Mouse (Mus musculus): ENCODE measurements around the gene Pla2g2e. TPM values are rescaled to one million over a fixed set of nuclear protein-coding genes. Genes with fewer than 3 reads are reported as not detected.
"Not testable (repeated sequence)": the region's sequence is repeated elsewhere in the genome, so short reads cannot be mapped to it uniquely, and the experiment has no call there.

The Pla2g2e gene
- total RNA-seq, 1 experiment from 2014 or later: not detected

- no peak for ATAC-seq (ENCODE audit: extremely low read depth, insufficient number of reproducible peaks, low FRiP score, poor library complexity, severe bottlenecking)
Observed at GRCm38 (mm10) chr4:138879808-138880207, 2.1 kb downstream of the Pla2g2e start.

- ATAC-seq (ENCODE audit: extremely low read depth, insufficient number of reproducible peaks, low FRiP score, poor library complexity, severe bottlenecking): no peak
Observed at GRCm38 (mm10) chr4:138880811-138881584, 3.3 kb downstream of the Pla2g2e start.

- no peak for ATAC-seq (ENCODE audit: extremely low read depth, insufficient number of reproducible peaks, low FRiP score, poor library complexity, severe bottlenecking)
Observed at GRCm38 (mm10) chr4:138882179-138882578, 4.4 kb downstream of the Pla2g2e start.

- peak; percentile 88 for ATAC-seq (ENCODE audit: extremely low read depth, insufficient number of reproducible peaks, low FRiP score, poor library complexity, severe bottlenecking)
Observed at GRCm38 (mm10) chr4:138884261-138884660, 6.5 kb downstream of the Pla2g2e start.

GRCm38 (mm10) chr4:138889165-138889564 lies 11.4 kb downstream of the Pla2g2e start:
- no peak for ATAC-seq (ENCODE audit: extremely low read depth, insufficient number of reproducible peaks, low FRiP score, poor library complexity, severe bottlenecking)

GRCm38 (mm10) chr4:138889635-138890034 lies 11.9 kb downstream of the Pla2g2e start:
- no peak for ATAC-seq (ENCODE audit: extremely low read depth, insufficient number of reproducible peaks, low FRiP score, poor library complexity, severe bottlenecking)

GRCm38 (mm10) chr4:138892655-138893054 lies 14.9 kb downstream of the Pla2g2e start:
- no peak for ATAC-seq (ENCODE audit: extremely low read depth, insufficient number of reproducible peaks, low FRiP score, poor library complexity, severe bottlenecking)

GRCm38 (mm10) chr4:138893789-138894188 lies 16.0 kb downstream of the Pla2g2e start:
- not testable (repeated sequence) for ATAC-seq (ENCODE audit: extremely low read depth, insufficient number of reproducible peaks, low FRiP score, poor library complexity, severe bottlenecking)

GRCm38 (mm10) chr4:138899361-138899760 lies 21.6 kb downstream of the Pla2g2e start:
- no peak for ATAC-seq (ENCODE audit: extremely low read depth, insufficient number of reproducible peaks, low FRiP score, poor library complexity, severe bottlenecking)

GRCm38 (mm10) chr4:138905624-138906337 lies 28.0 kb downstream of the Pla2g2e start:
- ATAC-seq (ENCODE audit: extremely low read depth, insufficient number of reproducible peaks, low FRiP score, poor library complexity, severe bottlenecking): no peak

GRCm38 (mm10) chr4:138913141-138913787 lies 35.5 kb downstream of the Pla2g2e start:
- no peak for ATAC-seq (ENCODE audit: extremely low read depth, insufficient number of reproducible peaks, low FRiP score, poor library complexity, severe bottlenecking)

GRCm38 (mm10) chr4:138913797-138914196 lies 36.1 kb downstream of the Pla2g2e start, which contains the start of gene Otud3:
Gene Otud3, minus strand, starts transcription at chr4:138913945.
- peak; percentile 98 for ATAC-seq (ENCODE audit: extremely low read depth, insufficient number of reproducible peaks, low FRiP score, poor library complexity, severe bottlenecking)

GRCm38 (mm10) chr4:138917282-138917681 lies 39.5 kb downstream of the Pla2g2e start:
- no peak for ATAC-seq (ENCODE audit: extremely low read depth, insufficient number of reproducible peaks, low FRiP score, poor library complexity, severe bottlenecking)

GRCm38 (mm10) chr4:138921254-138922130 lies 43.8 kb downstream of the Pla2g2e start:
- ATAC-seq (ENCODE audit: extremely low read depth, insufficient number of reproducible peaks, low FRiP score, poor library complexity, severe bottlenecking): no peak

GRCm38 (mm10) chr4:138922131-138922459 lies 44.4 kb downstream of the Pla2g2e start:
- ATAC-seq (ENCODE audit: extremely low read depth, insufficient number of reproducible peaks, low FRiP score, poor library complexity, severe bottlenecking): peak; percentile 96

GRCm38 (mm10) chr4:138925561-138925960 lies 47.8 kb downstream of the Pla2g2e start:
- ATAC-seq (ENCODE audit: extremely low read depth, insufficient number of reproducible peaks, low FRiP score, poor library complexity, severe bottlenecking): no peak

All from neutrophil, adult 5-6 weeks (primary cell).